Mouse (Mus musculus): ENCODE measurements at regions not wholly inside any gene's neighbourhood (a gene's known extent, or its start where the extent isn't known, plus 50 kb on each side); places are given as distances from the start of the nearest gene placed in this dataset.

- no peak for TF ChIP-seq CTCF (IDR thresholded peaks at IDR 0.05; ENCODE audit: control insufficient read depth, insufficient read depth, insufficient read length)
- TF ChIP-seq MYOG (IDR thresholded peaks at IDR 0.05; ENCODE audit: control insufficient read depth, extremely low read depth, insufficient read length): no peak
Measured at GRCm38 (mm10) chr16:62653817-62654216, 132.8 kb downstream of the Nsun3 start.

Data from C2C12 (cell line).